Comparison of ENCODE assay signal across 13 mouse cellular contexts in the genomic region with DNA sequence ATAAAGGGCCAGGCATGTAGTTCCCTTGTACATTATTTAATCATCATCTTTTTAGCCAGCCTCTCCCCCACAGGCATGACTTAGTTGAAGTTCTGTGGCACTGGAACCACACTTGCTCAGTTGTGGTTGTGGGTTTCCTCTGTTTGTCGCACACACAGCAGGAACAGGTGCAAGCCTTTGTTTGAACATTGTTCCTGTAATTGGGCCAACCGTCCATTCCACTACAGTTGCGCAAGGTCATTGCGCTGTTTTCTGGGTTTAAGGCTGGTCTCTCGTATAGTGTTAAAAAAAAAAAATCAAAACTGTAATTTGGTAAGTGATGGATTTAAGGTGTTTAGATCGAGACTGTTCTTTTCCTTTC.
DNase-seq lines count a peak whose midpoint lies in the region; ATAC-seq and TF ChIP-seq lines count a peak whose summit lies in the region.
"Had no signal": no experiment of that assay in that cellular context is flagged by ENCODE, and none has a peak within 500 bp of the region (broad histone marks: within the 10 kb centered on the region; RNA-seq: fewer than 3 reads in every experiment).

No protein-coding gene starts in this region.

- TF ChIP-seq CTCF in liver, adult 2 months (IDR thresholded peaks at IDR 0.05; ENCODE audit: low read depth, low read length), result no peak

- H3K9ac ChIP-seq in liver, adult 2 months (ENCODE audit: low read depth, low read length), result no peak overlapping the region
- H3K9ac ChIP-seq: limb, embryonic 13.5 days; midbrain, embryonic 15.5 days had no signal

- H3K27ac ChIP-seq in liver, adult 2 months (replicated peaks; ENCODE audit: insufficient read depth, low read depth, low read length), result no peak overlapping the region
- H3K27ac ChIP-seq: limb, embryonic 13.5 days; midbrain, embryonic 15.5 days had no signal

- peak; percentile 100 for DNase-seq in 416B (ENCODE audit: low read depth)
- peak; percentile 55 for DNase-seq in liver, adult 2 months (ENCODE audit: extremely low read depth, low read depth, low spot score)
- no peak for DNase-seq in frontal cortex, postnatal 14 days (ENCODE audit: low spot score in 2 of 2)
- DNase-seq in frontal cortex, postnatal 10 days (ENCODE audit: low spot score in 2 of 2), result no peak
- no peak for DNase-seq in kidney, postnatal 36 days
- DNase-seq in gastrocnemius, postnatal 4 days (ENCODE audit: low spot score in 2 of 2), result no peak
- DNase-seq: heart, postnatal 14 days; kidney, adult 18-20 months had no signal

- no peaks in the 10 kb centered on the region for H3K79me2 ChIP-seq in liver, adult 2 months (ENCODE audit: control insufficient read depth, insufficient read depth, low read length)
- H3K79me2 ChIP-seq in myocyte (ENCODE audit: control insufficient read depth, insufficient read depth), result no peaks in the 10 kb centered on the region

- H3ac ChIP-seq in myocyte (ENCODE audit: control insufficient read depth, insufficient read length), result no peak overlapping the region

- no peaks in the 10 kb centered on the region for H3K4me1 ChIP-seq in liver, adult 2 months (ENCODE audit: control insufficient read depth, insufficient read depth, low read length)
- H3K4me1 ChIP-seq: limb, embryonic 13.5 days had no signal

- 41% methylated on average over 6 of the region's 6 CpGs for WGBS in liver, adult 2 months

- no peak overlapping the region for H3K4me3 ChIP-seq in liver, adult 2 months (ENCODE audit: insufficient read depth, low read depth, low read length)
- no peak overlapping the region for H3K4me3 ChIP-seq in myocyte
- H3K4me3 ChIP-seq: erythroblast, embryonic 14.5 days; limb, embryonic 13.5 days; midbrain, embryonic 15.5 days had no signal

- no peaks in the 10 kb centered on the region for H3K36me3 ChIP-seq in liver, adult 2 months (ENCODE audit: control insufficient read depth, insufficient read depth, low read length)
- H3K36me3 ChIP-seq in myocyte (ENCODE audit: control insufficient read depth, insufficient read depth), result peaks cover 7% of the 10 kb centered on the region

- no peaks in the 10 kb centered on the region for H3K27me3 ChIP-seq in liver, adult 2 months (ENCODE audit: control insufficient read depth, insufficient read depth, low read length)
- H3K27me3 ChIP-seq in myocyte (ENCODE audit: control insufficient read depth, insufficient read depth, insufficient read length), result no peaks in the 10 kb centered on the region
- H3K27me3 ChIP-seq: limb, embryonic 13.5 days; midbrain, embryonic 15.5 days had no signal

- no peak for TF ChIP-seq POLR2A in liver, adult 2 months (IDR thresholded peaks at IDR 0.05; ENCODE audit: extremely low read depth, insufficient read depth, low read length)
- no peak for TF ChIP-seq POLR2A in myocyte (IDR thresholded peaks at IDR 0.05; ENCODE audit: insufficient read length, low read depth)

- ATAC-seq in CD4-positive, CD25-positive, alpha-beta regulatory T cell, adult 4 months, result peak; percentile 92
- ATAC-seq: midbrain, embryonic 15.5 days had no signal

- H3K4me2 ChIP-seq in myocyte (ENCODE audit: low read depth), result no peak overlapping the region
- H3K4me2 ChIP-seq: limb, embryonic 13.5 days; midbrain, embryonic 15.5 days had no signal

TF ChIP-seq in myocyte, 11 proteins besides CTCF, POLR2A, EP300 and RAD21:
- TF ChIP-seq USF1 (IDR thresholded peaks at IDR 0.05; ENCODE audit: low read depth), result no peak
- no peak for TF ChIP-seq SRF (IDR thresholded peaks at IDR 0.05; ENCODE audit: control insufficient read depth, insufficient read length, low read depth)
- TF ChIP-seq MYOD1 (IDR thresholded peaks at IDR 0.05; ENCODE audit: control insufficient read depth in 1 of 3, insufficient read length in 2 of 3, low read depth in 2 of 3), result peak in 2 of 3 experiments; percentile 79 to 82
- no peak for TF ChIP-seq TCF3 (IDR thresholded peaks at IDR 0.05; ENCODE audit: insufficient read length, low read depth)
- TF ChIP-seq E2F4 (IDR thresholded peaks at IDR 0.05; ENCODE audit: insufficient read depth), result no peak
- TF ChIP-seq MAX (IDR thresholded peaks at IDR 0.05; ENCODE audit: low read depth), result no peak
- peak; percentile 88; the same call in 1 of the 2 replicates for TF ChIP-seq CEBPB (IDR thresholded peaks at IDR 0.05; ENCODE audit: insufficient read depth, poor library complexity, severe bottlenecking)
- TF ChIP-seq POLR2AphosphoS2 (IDR thresholded peaks at IDR 0.05; ENCODE audit: insufficient read length, low read depth), result no peak
- TF ChIP-seq MYOG (IDR thresholded peaks at IDR 0.05; ENCODE audit: control insufficient read depth in 1 of 3, insufficient read depth in 1 of 3, insufficient read length in 2 of 3, low read depth in 2 of 3), result peak in 2 of 3 experiments; percentile 38 to 75

Comparison
In these comparisons a context has a peak if more than half of its experiments do, and no peak if none do; other contexts are left out.
1. DNase-seq: peak in 416B (single experiment) and liver, adult 2 months (single experiment); none in frontal cortex, postnatal 14 days (0 of 2), frontal cortex, postnatal 10 days (0 of 2), kidney, postnatal 36 days (0 of 2) and gastrocnemius, postnatal 4 days (0 of 2).